Mouse (Mus musculus) cerebellum, adult 2 months (tissue): Measurements from ENCODE around the gene Pgm3. TPM values are rescaled to one million over a fixed set of nuclear protein-coding genes. Genes with fewer than 3 reads are reported as not detected.

Experiments used
- DNase-seq, 2 experiments: peaks; one replicate each; pipeline ENCODE4 v3.0.0; 2021
- H3K27ac ChIP-seq: fragments of 200-500 bp; 2 replicates; pipeline ENCODE4 v1.5.1; 2012; ENCODE audit warnings: low read length, control low read depth, inconsistent platforms; ENCODE audit not compliant: insufficient read depth
- H3K27me3 ChIP-seq: fragments of 200-500 bp; 2 replicates; pipeline ENCODE4 v1.6.1; 2012; ENCODE audit warnings: inconsistent platforms, mild to moderate bottlenecking, low read length, moderate library complexity; ENCODE audit not compliant: control insufficient read depth, insufficient read depth
- H3K4me1 ChIP-seq: fragments of 200-500 bp; 2 replicates; pipeline ENCODE4 v1.6.1; 2011; ENCODE audit warnings: low read length; ENCODE audit not compliant: control insufficient read depth, insufficient read depth
- H3K4me3 ChIP-seq: fragments of 200-500 bp; replicated peaks from 2 replicates; pipeline ENCODE3; 2011; ENCODE audit warnings: mild to moderate bottlenecking, low read depth, low read length, control low read depth; ENCODE audit not compliant: insufficient read depth
- CTCF ChIP-seq: fragments of 200-500 bp; IDR thresholded peaks from 2 replicates; pipeline ENCODE4 v1.5.1; 2011; ENCODE audit warnings: low read depth, mild to moderate bottlenecking, control low read depth, low read length, moderate library complexity, borderline replicate concordance; ENCODE audit not compliant: insufficient read depth
- POLR2A ChIP-seq: fragments of 200-500 bp; IDR thresholded peaks from 2 replicates; pipeline ENCODE4 v1.6.1; 2011; ENCODE audit warnings: low read length, control low read depth, borderline replicate concordance; ENCODE audit not compliant: insufficient read depth
- WGBS: fragments of 180-500 bp; shearing (Covaris S2); methylation state at CpG from one replicate; pipeline ENCODE4 v1.1.7; 2018; 5-methylcytosine and 5-hydroxymethylcytosine counted together
- polyA plus RNA-seq: library from polyadenylated mRNA; depleted of rRNA; stranded (reverse); fragments of >200 nt; gene quantifications from 2 replicates; pipeline ENCODE4 v1.2.3, GENCODE M21; 2012

Gene Pgm3
- polyA plus RNA-seq, 1 experiment: 12.2 TPM

- H3K27me3 ChIP-seq: no peaks in the 10 kb centered on the region
- no peak for TF ChIP-seq POLR2A
- peak; percentile 31; the same call in 1 of the 2 replicates for TF ChIP-seq CTCF
- H3K27ac ChIP-seq: no peak overlapping the region
- WGBS: 65% methylated on average over 19 of the region's 19 CpGs
- H3K4me3 ChIP-seq: no peak overlapping the region
- H3K4me1 ChIP-seq: no peaks in the 10 kb centered on the region
- no peak for DNase-seq
Observed at GRCm38 (mm10) chr9:86592676-86593668, 21.3 kb upstream of the Pgm3 start.

GRCm38 (mm10) chr9:86587019-86587795 is 15.6 kb upstream of the Pgm3 start:
- no peaks in the 10 kb centered on the region for H3K27me3 ChIP-seq
- H3K4me1 ChIP-seq: no peaks in the 10 kb centered on the region
- 92% methylated on average over 11 of the region's 11 CpGs for WGBS
- no peak for DNase-seq
- no peak overlapping the region for H3K27ac ChIP-seq
- no peak for TF ChIP-seq POLR2A
- TF ChIP-seq CTCF: no peak
- H3K4me3 ChIP-seq: no peak overlapping the region

DNA sequence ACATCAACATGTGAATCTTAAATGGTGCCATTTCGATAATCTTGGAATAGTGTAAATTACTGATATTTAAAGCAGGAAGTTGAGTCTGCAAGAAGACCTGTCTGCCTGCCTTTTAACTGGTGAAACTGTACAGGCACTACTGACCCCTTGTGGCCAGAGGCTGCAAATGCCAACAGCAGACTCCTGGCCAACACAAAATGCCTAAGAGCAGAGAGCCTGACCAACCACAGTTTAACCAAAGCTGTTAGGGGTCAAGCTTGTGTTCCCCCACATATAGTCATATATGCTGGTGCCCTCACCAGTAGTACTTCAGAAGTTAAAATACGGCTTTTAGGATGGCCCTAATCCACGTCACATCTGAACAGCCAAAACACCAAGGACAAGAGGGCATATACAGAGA is 12.1 kb upstream of the Pgm3 start:
- H3K4me3 ChIP-seq: no peak overlapping the region
- TF ChIP-seq POLR2A: no peak
- TF ChIP-seq CTCF: peak; percentile 84
- H3K27me3 ChIP-seq: no peaks in the 10 kb centered on the region
- no peaks in the 10 kb centered on the region for H3K4me1 ChIP-seq
- 60% methylated on average over 3 of the region's 3 CpGs for WGBS
- H3K27ac ChIP-seq: no peak overlapping the region
- DNase-seq: peak; percentile 48 to 70

GRCm38 (mm10) chr9:86579657-86580056 is 8.0 kb upstream of the Pgm3 start:
- no peak for TF ChIP-seq POLR2A
- Histone ChIP-seq H3K4me3 (no peak overlapping the region), H3K27ac (no peak overlapping the region), H3K4me1 (no peaks in the 10 kb centered on the region), H3K27me3 (no peaks in the 10 kb centered on the region)
- WGBS: 92% methylated on average over 10 of the region's 10 CpGs
- DNase-seq: no peak

DNA sequence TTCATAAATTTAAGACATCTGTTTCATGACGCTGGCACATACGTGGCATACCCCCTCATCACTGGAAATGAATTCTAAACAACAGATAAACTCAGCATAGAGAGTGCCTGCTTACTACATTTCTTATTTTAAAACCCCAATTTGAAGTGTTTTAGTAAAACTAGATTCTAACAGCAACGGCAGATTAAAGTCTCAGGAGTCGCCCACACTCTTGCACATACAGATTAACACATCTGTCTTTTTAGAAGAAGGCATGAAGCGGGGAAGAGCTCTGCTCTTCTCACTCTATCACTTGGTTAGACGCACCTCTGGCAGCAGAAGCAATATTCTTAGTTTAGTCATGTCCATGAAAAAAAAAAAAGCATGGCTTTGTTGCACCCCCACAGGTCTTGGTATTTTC is 3.5 kb upstream of the Pgm3 start:
- no peak for DNase-seq
- Histone ChIP-seq H3K4me3 (no peak overlapping the region), H3K4me1 (no peaks in the 10 kb centered on the region), H3K27ac (no peak overlapping the region), H3K27me3 (no peaks in the 10 kb centered on the region)
- 94% methylated on average over 6 of the region's 6 CpGs for WGBS
- TF ChIP-seq POLR2A: no peak
- TF ChIP-seq CTCF: no peak

GRCm38 (mm10) chr9:86573616-86574303 is 2.1 kb upstream of the Pgm3 start:
- H3K4me1 ChIP-seq: no peaks in the 10 kb centered on the region
- no peak for DNase-seq
- H3K27me3 ChIP-seq: no peaks in the 10 kb centered on the region
- no peak overlapping the region for H3K4me3 ChIP-seq
- TF ChIP-seq POLR2A (no peak), CTCF (no peak)
- H3K27ac ChIP-seq: no peak overlapping the region
- WGBS: 88% methylated on average over 20 of the region's 20 CpGs

DNA sequence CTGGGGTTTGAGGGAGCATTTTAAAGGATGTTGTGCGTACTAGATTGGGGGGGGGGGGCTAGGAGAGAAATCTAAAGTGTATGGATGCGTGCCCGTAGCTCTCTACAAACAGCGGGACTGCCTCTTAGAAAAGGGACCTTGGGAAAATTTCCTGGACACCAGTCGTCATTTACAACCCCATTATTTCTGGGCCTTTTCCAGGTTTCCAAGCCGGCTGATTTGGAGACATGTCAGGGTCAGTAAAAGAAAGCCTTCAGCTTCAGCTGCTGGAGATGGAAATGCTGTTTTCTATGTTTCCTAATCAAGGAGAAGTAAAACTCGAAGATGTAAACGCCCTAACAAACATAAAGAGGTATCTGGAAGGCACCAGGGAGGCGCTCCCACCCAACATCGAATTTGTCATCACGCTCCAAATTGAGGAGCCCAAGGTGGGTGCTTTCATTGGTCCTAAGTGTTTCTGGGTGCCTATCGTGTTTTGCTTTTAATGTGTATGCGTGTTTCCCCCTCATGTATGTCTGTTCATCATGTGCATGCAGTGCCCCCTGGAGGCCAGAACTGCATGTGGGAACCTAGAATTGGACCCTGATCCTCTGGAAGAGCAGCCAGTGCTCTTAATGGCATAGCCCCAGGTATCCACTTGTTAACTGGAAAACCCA is 1.1 kb upstream of the Pgm3 start:
- 7% methylated on average over 13 of the region's 13 CpGs for WGBS
- H3K4me1 ChIP-seq: no peaks in the 10 kb centered on the region
- H3K27me3 ChIP-seq: no peaks in the 10 kb centered on the region
- H3K4me3 ChIP-seq: peak overlapping the region; percentile 71
- no peak for TF ChIP-seq POLR2A
- peak; percentile 68; the same call in 1 of the 2 replicates for TF ChIP-seq CTCF
- H3K27ac ChIP-seq: no peak overlapping the region
- peak; percentile 73 to 79 for DNase-seq
